Mouse (Mus musculus): ENCODE results near the gene Dnm2. TPM values are rescaled to one million over a fixed set of nuclear protein-coding genes. Genes with fewer than 3 reads are reported as not detected.

Gene Dnm2
- 76.1 and 84.4 TPM in 2 replicates for polyA plus RNA-seq (2015; fragmentation: Nextera tagmentation; extraction: Ambion mirVana)

DNA sequence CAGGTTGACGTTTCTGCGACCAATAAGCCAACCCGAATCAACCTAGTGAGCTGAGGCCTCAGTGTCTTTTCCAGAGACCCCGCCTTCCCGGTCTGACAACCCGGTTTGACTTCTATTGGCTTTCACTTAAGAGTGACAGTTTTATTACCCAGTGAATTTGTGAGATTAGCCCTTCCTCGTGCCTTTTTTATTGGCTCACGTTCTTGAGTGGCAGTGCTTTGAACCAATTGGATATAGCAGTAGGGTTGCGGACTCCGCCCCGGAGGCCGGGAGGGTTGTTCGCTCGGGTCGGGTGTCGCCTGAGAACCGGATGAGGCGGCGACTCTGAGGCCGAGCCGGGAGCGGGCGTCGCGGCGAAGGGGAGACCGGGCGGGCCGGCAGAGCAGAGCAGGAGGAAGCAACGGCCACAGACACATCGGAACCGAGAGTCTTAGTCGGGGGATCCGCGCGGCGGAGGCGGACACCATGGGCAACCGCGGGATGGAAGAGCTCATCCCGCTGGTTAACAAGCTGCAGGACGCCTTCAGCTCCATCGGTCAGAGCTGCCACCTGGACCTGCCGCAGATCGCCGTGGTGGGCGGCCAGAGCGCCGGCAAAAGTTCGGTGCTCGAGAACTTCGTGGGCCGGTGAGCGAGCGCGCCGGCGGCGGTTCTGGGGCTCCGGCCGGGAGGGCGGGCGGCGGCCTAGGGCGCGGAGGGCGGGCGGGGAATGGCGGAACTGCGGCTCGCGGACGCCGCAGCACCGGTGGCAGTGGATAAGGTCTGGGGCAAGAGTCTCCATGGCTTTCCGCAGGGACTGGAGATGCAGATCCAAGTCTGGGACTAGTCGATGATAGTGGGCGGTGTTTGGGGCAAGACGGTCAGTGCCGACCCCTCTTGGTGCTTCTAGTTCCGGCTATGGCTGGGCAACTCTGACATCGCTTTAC lies at the start of gene Dnm2:
Gene Dnm2, plus strand, starts transcription at position 278 of the 925 bp plus-strand sequence.
- peaks cover 32% of the 10 kb centered on the region for H3K4me1 ChIP-seq
- H3K36me3 ChIP-seq = peaks cover 18% of the 10 kb centered on the region
- peak within 1 kb of the TSS; percentile 88 for H3K27ac ChIP-seq
- WGBS = under 1% methylated on average over 82 of the region's 82 CpGs
- H3K9me3 ChIP-seq = no peaks in the 10 kb centered on the region
- ATAC-seq (ENCODE audit: insufficient number of reproducible peaks, low FRiP score, low TSS enrichment, low read depth) = peak; percentile 98
- peak within 1 kb of the TSS; percentile 86 for H3K9ac ChIP-seq
- H3K4me2 ChIP-seq = peak within 1 kb of the TSS; percentile 87
- no peaks in the 10 kb centered on the region for H3K27me3 ChIP-seq
- peak within 1 kb of the TSS; percentile 86 for H3K4me3 ChIP-seq

DNA sequence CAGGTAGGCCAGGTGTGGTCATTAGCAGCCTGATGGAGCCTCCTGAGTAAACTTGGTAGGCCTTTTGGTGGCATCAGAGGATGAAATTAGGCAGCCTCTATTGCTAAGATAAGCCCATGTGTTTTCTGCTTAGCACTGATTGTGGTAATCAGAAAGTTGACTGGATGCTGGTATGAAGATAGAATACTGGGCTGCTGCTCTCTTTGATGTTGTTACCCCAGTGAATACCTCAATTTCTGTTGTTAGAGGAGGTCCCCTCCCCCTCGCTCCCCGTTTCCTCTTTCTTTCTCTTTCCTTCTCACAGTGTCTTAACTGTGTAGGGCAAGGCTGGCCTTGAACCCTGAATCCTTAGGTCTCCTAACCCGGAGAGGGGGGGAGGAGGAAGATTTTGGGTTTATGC lies 45.5 kb upstream of the Dnm2 start:
- no peaks in the 10 kb centered on the region for H3K27me3 ChIP-seq
- H3K4me1 ChIP-seq = no peaks in the 10 kb centered on the region; the same call in 1 of the 2 replicates
- no peaks in the 10 kb centered on the region for H3K9me3 ChIP-seq
- H3K9ac ChIP-seq = no peak overlapping the region
- H3K4me3 ChIP-seq = no peak overlapping the region
- H3K36me3 ChIP-seq = peaks cover 24% of the 10 kb centered on the region
- H3K4me2 ChIP-seq = no peak overlapping the region
- no peak for ATAC-seq (ENCODE audit: insufficient number of reproducible peaks, low FRiP score, low TSS enrichment, low read depth)
- 92% methylated on average over 3 of the region's 3 CpGs for WGBS
- H3K27ac ChIP-seq = no peak overlapping the region

DNA sequence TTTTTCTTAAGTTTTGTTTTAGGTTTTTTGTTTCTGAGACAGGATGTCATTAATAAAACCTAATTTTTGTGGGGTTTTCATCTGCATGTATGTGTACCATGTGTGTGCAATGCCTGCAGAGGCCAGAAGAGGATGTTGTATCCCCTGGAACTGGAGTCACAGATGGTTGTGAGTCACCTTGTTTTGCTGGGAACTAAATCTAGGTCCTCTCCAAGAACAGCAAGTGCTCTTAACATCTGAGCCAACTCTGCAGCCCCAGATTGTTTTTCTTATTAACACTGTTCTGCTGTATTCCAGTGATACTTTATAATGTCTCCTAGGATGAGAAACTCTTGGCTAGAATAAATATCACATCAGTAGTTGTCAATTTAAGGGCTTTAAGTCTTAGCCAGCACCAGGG lies 43.8 kb upstream of the Dnm2 start:
- Histone ChIP-seq H3K4me3 (no peak overlapping the region), H3K4me1 (no peaks in the 10 kb centered on the region; the same call in 1 of the 2 replicates), H3K27ac (no peak overlapping the region), H3K9ac (no peak overlapping the region), H3K4me2 (no peak overlapping the region), H3K9me3 (no peaks in the 10 kb centered on the region), H3K27me3 (no peaks in the 10 kb centered on the region), H3K36me3 (peaks cover 16% of the 10 kb centered on the region)
- no peak for ATAC-seq (ENCODE audit: insufficient number of reproducible peaks, low FRiP score, low TSS enrichment, low read depth)

DNA sequence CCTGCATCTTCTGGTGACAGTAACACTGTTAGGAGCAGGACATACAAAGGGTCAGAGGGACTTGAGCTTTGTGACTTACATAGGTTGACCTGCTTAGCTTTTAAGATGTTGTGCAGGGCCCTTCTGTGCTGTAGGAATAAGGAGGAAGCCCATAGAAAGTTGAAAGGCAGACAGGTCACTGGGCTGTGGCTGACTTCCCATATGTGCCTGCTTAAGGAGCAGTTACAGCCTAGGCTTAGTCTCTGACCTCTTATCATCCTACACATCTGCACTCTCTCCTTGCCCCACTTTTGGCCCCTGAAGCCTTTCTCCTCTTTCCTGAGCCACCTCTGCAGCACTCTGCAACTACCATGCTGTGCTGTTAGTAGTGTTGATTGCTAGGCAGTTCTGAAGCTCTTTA lies 40.7 kb upstream of the Dnm2 start:
- ATAC-seq (ENCODE audit: insufficient number of reproducible peaks, low FRiP score, low TSS enrichment, low read depth) = no peak
- peaks cover 29% of the 10 kb centered on the region for H3K36me3 ChIP-seq

DNA sequence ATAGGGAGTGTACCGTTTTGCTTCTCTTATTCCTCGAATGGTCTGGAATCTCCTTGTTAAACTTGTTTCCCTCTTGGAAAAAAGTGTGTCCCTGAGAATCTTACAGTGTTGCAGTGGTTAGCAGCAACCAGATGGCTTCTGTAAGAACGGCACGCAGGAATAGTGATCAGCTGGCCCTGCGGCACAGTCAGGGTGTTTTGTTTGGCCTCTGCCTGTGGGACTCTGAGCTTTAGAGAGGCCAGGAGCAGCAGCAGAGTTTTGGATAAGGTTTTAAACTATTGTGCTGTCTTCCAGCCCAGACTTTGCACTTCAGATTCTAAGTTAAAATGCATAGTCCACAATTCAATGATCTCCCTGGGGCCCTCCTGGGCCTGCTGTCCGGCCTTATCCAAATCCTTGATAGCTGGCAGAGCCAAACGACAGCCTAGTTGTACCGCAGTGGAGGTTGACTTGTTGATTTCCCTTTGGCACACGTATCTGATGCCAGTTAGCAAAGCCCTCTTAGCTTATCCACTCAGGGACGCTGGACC lies 32.0 kb upstream of the Dnm2 start:
- no peak overlapping the region for H3K4me3 ChIP-seq
- peaks cover 99% of the 10 kb centered on the region for H3K36me3 ChIP-seq
- no peak overlapping the region for H3K4me2 ChIP-seq
- no peak overlapping the region for H3K27ac ChIP-seq
- ATAC-seq (ENCODE audit: insufficient number of reproducible peaks, low FRiP score, low TSS enrichment, low read depth) = no peak
- H3K27me3 ChIP-seq = no peaks in the 10 kb centered on the region
- no peaks in the 10 kb centered on the region for H3K4me1 ChIP-seq
- H3K9ac ChIP-seq = no peak overlapping the region
- H3K9me3 ChIP-seq = no peaks in the 10 kb centered on the region
- 89% methylated on average over 10 of the region's 10 CpGs for WGBS

More for the DNA sequence above, 40.7 kb upstream of the Dnm2 start:
- peaks cover 3% of the 10 kb centered on the region; the same call in 1 of the 2 replicates for H3K4me1 ChIP-seq
- no peak overlapping the region for H3K27ac ChIP-seq
- H3K4me3 ChIP-seq = no peak overlapping the region
- no peaks in the 10 kb centered on the region for H3K9me3 ChIP-seq
- no peak overlapping the region for H3K4me2 ChIP-seq
- H3K9ac ChIP-seq = no peak overlapping the region
- H3K27me3 ChIP-seq = no peaks in the 10 kb centered on the region

DNA sequence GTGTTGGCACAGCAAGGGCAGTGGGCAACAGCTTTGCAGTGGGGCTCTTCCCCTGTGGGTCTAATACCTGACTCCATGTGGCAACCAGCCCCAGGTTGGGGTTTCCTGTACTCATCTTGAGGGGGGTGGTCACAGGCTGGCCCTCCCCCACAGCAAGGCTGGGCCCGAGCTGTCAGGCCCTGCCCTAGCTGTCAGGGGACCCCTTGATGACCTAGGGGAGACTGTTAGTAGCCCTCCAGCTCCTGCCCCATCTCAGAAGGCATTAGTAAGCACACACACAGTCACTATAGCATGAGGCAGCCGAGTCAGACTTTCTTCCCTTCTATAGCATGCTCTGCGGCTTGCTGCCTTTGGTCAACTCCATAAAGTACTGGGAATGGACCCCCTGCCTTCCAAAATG lies 29.0 kb upstream of the Dnm2 start:
- H3K4me1 ChIP-seq = no peaks in the 10 kb centered on the region
- ATAC-seq (ENCODE audit: insufficient number of reproducible peaks, low FRiP score, low TSS enrichment, low read depth) = no peak
- no peak overlapping the region for H3K27ac ChIP-seq
- no peak overlapping the region for H3K4me2 ChIP-seq
- 87% methylated on average over 3 of the region's 3 CpGs for WGBS
- no peak overlapping the region for H3K9ac ChIP-seq
- no peaks in the 10 kb centered on the region for H3K27me3 ChIP-seq
- H3K36me3 ChIP-seq = peaks cover 100% of the 10 kb centered on the region
- no peak overlapping the region for H3K4me3 ChIP-seq
- no peaks in the 10 kb centered on the region for H3K9me3 ChIP-seq

DNA sequence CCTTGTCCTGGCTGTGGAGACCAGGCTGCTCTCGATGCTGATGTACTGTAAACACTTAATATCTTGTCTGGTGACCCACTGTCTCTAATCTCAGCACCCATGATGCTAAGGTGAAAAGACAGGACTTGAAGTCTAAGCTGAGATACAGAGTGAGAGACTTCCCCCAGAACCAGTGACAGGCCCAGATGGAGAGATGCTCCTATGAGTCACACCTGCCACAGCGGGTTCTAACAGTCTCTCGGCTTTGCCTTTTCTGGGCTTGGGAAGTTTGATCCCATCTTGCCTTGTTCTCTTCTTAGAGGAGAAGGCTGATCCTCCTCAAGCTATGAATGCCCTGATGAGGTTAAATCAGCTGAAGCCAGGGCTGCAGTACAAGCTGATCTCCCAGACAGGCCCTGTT lies 27.5 kb upstream of the Dnm2 start:
- no peak for ATAC-seq (ENCODE audit: insufficient number of reproducible peaks, low FRiP score, low TSS enrichment, low read depth)
- Histone ChIP-seq H3K27ac (no peak overlapping the region), H3K4me1 (no peaks in the 10 kb centered on the region), H3K4me3 (no peak overlapping the region), H3K36me3 (peaks cover 98% of the 10 kb centered on the region), H3K27me3 (no peaks in the 10 kb centered on the region), H3K4me2 (no peak overlapping the region), H3K9ac (no peak overlapping the region), H3K9me3 (no peaks in the 10 kb centered on the region)
- WGBS = 89% methylated on average over 3 of the region's 3 CpGs

DNA sequence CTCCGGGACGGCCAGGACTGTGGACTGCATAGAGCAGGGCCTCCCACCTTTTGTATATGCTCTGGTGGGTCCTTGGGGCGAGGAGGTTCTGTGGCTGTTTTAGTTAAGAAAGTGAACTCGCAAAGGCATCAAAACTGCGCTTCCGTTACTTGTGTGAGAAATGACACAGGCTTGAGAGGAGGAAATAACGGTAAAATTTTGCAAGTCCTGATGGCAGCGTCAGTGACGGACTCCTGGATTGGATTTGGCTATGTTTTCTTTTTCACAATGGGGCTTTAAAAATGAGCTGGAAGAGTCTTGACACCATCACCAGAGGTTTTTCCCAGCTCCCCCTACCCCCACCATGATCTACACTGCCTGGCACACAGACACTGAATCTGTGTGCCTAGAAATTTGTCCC lies 23.7 kb upstream of the Dnm2 start:
- 92% methylated on average over 9 of the region's 9 CpGs for WGBS
- Histone ChIP-seq H3K4me1 (no peaks in the 10 kb centered on the region), H3K27ac (no peak overlapping the region), H3K9me3 (no peaks in the 10 kb centered on the region), H3K36me3 (peaks cover 97% of the 10 kb centered on the region), H3K4me2 (no peak overlapping the region), H3K27me3 (no peaks in the 10 kb centered on the region), H3K4me3 (no peak overlapping the region), H3K9ac (no peak overlapping the region)
- ATAC-seq (ENCODE audit: insufficient number of reproducible peaks, low FRiP score, low TSS enrichment, low read depth) = no peak

DNA sequence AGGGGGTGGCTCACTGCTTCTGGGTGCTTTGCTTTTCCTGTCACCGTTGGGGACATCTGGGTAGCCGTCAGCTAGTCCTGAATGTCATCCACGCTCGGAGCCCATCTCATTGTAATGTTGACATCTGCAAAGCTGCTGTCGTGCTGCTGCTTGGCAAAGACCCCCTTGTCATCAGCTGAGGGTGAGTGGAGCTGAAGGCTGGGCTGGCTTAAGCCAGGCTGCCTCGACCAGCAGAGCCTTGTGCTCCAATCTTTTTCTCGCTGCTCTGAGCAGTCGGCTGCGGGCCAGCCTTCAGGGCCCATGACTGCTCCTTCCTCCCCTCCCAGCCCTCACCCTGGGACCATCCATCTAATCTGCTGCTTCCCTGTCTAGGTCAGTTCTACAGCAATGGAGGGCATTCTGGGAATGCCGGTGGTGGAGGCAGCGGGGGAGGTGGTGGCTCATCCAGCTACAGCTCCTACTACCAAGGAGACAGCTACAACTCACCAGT lies 21.9 kb upstream of the Dnm2 start:
- no peak overlapping the region for H3K27ac ChIP-seq
- no peak for ATAC-seq (ENCODE audit: insufficient number of reproducible peaks, low FRiP score, low TSS enrichment, low read depth)
- H3K4me2 ChIP-seq = no peak overlapping the region
- 85% methylated on average over 11 of the region's 11 CpGs for WGBS
- H3K9ac ChIP-seq = no peak overlapping the region
- no peaks in the 10 kb centered on the region for H3K9me3 ChIP-seq
- no peaks in the 10 kb centered on the region for H3K27me3 ChIP-seq
- no peaks in the 10 kb centered on the region for H3K4me1 ChIP-seq
- H3K4me3 ChIP-seq = no peak overlapping the region
- peaks cover 89% of the 10 kb centered on the region for H3K36me3 ChIP-seq

DNA sequence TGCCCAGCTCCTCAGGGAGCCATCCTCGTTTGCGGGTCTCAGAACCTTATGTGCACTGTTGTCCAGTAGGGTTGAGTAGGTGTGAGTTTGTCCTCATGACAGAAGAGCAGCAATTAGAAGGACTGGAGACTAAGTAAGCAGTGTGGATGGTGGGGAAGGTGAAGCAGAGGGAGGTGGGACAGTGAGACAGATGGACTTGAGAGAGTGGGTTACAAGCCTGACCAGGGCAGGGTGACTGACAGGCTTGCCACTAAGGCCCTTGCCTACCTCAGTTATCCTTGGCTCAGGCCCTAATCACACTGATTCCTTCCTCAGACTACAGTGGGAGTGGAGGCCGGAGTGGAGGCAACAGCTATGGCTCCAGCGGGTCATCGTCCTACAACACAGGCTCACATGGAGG lies 21.0 kb upstream of the Dnm2 start:
- ATAC-seq (ENCODE audit: insufficient number of reproducible peaks, low FRiP score, low TSS enrichment, low read depth) = no peak
- Histone ChIP-seq H3K4me1 (no peaks in the 10 kb centered on the region), H3K27ac (no peak overlapping the region), H3K36me3 (peaks cover 79% of the 10 kb centered on the region), H3K9me3 (no peaks in the 10 kb centered on the region), H3K27me3 (no peaks in the 10 kb centered on the region), H3K9ac (no peak overlapping the region), H3K4me2 (no peak overlapping the region), H3K4me3 (no peak overlapping the region)
- 91% methylated on average over 5 of the region's 5 CpGs for whole genome bisulfite sequencing

DNA sequence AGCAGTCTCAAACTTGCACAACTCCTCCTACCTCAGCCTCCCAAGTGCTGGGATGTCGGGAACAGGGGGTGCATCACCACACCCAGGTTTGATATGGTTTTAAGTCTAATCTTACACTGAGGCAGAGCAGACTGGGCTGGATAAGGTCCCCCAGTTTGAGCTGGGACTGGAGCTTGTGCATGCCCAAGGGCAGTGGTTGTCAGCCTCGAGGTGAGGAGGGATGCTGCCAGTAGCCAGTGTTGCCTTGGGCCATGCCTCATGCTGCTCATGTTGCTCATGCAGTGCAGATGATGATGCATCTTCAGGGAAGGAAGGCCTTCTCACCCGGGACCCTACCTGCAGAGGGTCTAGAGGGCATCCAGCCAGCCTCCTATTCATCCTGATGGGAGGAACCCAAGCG lies 19.2 kb upstream of the Dnm2 start:
- no peak overlapping the region for H3K4me2 ChIP-seq
- H3K9me3 ChIP-seq = no peaks in the 10 kb centered on the region
- peaks cover 62% of the 10 kb centered on the region for H3K36me3 ChIP-seq
- H3K27ac ChIP-seq = no peak overlapping the region
- H3K9ac ChIP-seq = no peak overlapping the region
- no peak overlapping the region for H3K4me3 ChIP-seq
- ATAC-seq (ENCODE audit: insufficient number of reproducible peaks, low FRiP score, low TSS enrichment, low read depth) = no peak
- H3K4me1 ChIP-seq = no peaks in the 10 kb centered on the region
- 69% methylated on average over 4 of the region's 4 CpGs for WGBS
- H3K27me3 ChIP-seq = no peaks in the 10 kb centered on the region

DNA sequence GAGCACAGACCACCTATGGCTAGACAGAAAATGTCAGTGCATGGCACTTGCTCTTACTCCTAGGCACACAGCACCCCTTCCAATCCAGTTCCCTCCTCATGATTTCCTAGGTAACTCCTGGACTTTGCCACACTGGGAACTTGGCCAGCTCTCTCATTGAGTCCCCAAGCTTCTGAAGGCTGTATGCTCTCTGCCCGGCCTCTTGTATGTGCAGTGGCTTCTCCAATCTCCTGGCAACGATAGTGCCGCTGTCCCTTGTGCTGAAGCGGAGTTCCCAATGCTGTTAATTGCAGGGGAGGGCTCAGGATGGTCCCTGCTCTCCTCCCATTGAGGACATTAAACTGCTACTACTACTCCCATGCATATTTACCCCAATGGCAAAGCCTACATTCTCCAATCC lies 16.8 kb upstream of the Dnm2 start:
- Histone ChIP-seq H3K9me3 (no peaks in the 10 kb centered on the region), H3K27me3 (no peaks in the 10 kb centered on the region), H3K9ac (no peak overlapping the region), H3K36me3 (peaks cover 39% of the 10 kb centered on the region), H3K4me3 (no peak overlapping the region), H3K27ac (no peak overlapping the region), H3K4me2 (no peak overlapping the region), H3K4me1 (peaks cover 10% of the 10 kb centered on the region)
- 8% methylated on average over 4 of the region's 4 CpGs for WGBS
- no peak for ATAC-seq (ENCODE audit: insufficient number of reproducible peaks, low FRiP score, low TSS enrichment, low read depth)

Data from limb, embryonic 15.5 days (tissue).